Mouse (Mus musculus): ENCODE measurements at regions not wholly inside any gene's neighbourhood (a gene's known extent, or its start where the extent isn't known, plus 50 kb on each side); places are given as distances from the start of the nearest gene placed in this dataset.

- intact Hi-C loops (cut with DNase I): no loop called here
Observed at GRCm38 (mm10) chr14:102884539-102885239, 97.7 kb downstream of the Kctd12 start.

GRCm38 (mm10) chr14:102883344-102884122 lies 98.9 kb downstream of the Kctd12 start:
- peak in 1 of 2 experiments; percentile 60 for DNase-seq
- intact Hi-C loops (cut with DNase I): loop anchor here (2.0 kb wide), 2 partner anchors 75 to 97 kb away; no protein-coding TSS in a partner anchor

More at GRCm38 (mm10) chr14:102884539-102885239, 97.7 kb downstream of the Kctd12 start:
- no peak for DNase-seq

GRCm38 (mm10) chr14:102882281-102882680 lies 100.2 kb downstream of the Kctd12 start:
- intact Hi-C loops (cut with DNase I): loop anchor here (1.0 to 2.0 kb wide), 3 partner anchors 16 to 99 kb away; no protein-coding TSS in a partner anchor
- DNase-seq: no peak

- intact Hi-C loops (cut with DNase I): no loop called here
- no peak for DNase-seq
Observed at GRCm38 (mm10) chr14:102880658-102881083, 101.8 kb downstream of the Kctd12 start.

DNA sequence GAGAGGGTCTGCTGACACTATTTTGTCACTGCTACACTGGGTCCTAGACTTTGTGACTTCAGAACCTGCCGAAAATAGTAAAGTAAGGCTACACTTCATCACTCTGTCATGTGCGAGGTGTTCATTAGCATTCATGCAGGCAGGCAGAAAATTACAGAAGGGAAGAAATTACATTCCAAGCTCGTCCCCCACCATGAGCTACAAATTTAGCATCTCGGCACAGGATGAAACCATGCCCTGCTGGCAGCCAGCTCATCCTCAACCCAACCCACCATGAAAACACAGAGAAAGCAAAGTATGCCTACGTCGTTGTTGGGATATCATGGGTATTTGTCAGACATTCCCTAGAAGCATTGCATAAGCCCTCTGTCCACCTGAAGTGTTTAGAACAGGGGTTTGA lies 103.9 kb downstream of the Kctd12 start:
- no peak for DNase-seq
- intact Hi-C loops (cut with DNase I): no loop called here

DNA sequence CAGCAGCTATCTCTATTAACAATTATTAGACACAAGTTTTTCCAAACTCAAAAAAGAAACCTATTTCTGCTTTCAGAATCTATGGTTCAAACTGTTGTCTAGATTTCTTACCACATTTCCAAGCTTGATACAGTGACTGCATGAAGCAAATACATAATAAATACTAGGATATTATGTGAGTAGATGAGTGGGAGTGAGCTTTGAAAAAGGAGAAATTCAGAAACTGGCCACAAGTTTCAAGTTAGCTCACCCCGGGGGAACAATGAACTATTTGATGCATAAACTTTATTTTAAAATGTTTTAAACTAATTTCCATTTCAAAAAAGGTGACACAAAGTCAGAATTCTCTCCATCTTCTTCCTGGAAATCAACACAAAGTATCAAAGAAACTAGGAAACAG lies 114.3 kb downstream of the Kctd12 start:
- no peak for DNase-seq
- intact Hi-C loops (cut with DNase I): no loop called here

DNA sequence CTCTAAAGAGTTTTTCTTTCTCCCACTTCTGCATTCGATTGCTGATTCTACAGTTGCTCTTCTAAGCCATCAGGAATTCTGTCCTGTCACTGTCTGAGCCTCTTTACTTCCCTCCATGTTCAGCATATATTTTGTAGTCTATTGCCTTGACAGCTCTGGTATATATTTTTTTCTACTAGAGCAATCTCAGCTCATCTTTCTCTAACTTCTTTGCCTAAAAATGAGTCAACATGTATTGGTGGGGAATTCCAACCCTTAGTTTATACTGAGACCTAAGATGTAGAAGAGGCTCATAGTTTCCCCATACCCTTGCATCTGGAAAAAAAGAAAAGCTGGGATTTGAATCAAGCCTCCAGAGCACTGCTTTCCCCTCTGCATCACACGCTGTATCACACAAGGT lies 114.7 kb downstream of the Kctd12 start:
- intact Hi-C loops (cut with DNase I): no loop called here

DNA sequence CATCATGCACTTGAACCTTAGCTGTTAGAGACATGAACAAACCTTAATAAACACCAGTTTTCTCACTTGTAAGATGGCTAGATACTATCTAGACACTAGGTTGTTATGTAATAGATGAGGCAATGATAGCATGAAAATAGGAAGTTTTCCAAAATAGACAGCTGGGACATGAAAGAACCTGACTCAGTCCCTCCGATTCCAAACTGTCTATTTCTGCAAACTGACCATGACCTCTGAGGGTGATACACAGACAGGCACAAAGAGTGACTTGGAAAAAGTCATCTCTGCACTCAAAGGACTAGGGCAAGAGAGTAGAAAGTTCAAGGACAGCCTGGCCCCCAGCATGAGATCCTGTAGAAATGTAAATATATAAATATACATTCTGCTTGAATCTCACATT lies 115.9 kb downstream of the Kctd12 start:
- intact Hi-C loops (cut with DNase I): no loop called here
- no peak for DNase-seq

More for the DNA sequence above, 114.7 kb downstream of the Kctd12 start:
- no peak for DNase-seq

DNA sequence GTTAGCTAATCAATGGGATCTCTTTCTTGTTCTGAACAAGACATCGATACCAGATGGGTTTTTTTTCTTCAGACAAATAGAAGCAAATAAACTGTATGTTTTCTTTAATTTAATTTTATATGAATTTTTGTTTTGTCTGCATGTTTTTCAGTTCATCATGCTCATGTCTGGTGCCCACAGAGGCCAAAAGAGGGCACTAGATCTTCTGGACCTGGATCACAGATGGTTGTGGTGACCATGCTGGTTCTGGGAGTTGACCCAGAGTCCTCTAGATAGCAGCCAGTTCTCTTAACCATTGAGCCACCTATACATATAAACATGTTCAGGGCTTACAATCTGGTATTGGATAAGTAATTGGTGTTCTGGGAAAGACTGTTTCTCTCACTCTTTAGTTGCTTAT lies 120.7 kb downstream of the Kctd12 start:
- DNase-seq: no peak
- intact Hi-C loops (cut with DNase I): no loop called here

DNA sequence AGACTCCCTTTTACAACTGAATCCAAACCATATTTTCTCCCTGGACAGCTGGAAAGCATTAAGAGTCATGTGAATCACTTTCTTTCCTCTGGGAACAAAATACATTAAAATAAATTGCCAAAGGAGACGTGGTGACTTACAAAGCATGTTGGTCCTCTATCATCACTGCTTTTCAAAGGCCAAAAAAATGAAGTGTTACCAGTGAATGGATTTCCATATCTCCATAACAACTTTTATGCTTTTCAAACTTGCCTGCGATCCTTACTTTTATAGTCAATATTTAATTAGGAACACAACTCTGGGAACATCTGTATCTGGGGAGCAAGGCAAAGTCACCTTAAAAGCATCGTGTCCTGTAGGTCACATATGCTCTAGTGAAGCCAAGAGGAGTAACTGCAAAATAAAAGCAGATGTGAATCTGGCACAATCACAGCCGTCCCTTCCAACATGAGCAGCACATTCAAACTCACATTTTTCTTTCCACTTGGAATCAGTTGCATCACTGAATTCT lies 123.0 kb downstream of the Kctd12 start:
- intact Hi-C loops (cut with DNase I): no loop called here
- DNase-seq: no peak

GRCm38 (mm10) chr14:102855264-102855840 lies 127.1 kb downstream of the Kctd12 start:
- intact Hi-C loops (cut with DNase I): no loop called here
- DNase-seq: no peak

DNA sequence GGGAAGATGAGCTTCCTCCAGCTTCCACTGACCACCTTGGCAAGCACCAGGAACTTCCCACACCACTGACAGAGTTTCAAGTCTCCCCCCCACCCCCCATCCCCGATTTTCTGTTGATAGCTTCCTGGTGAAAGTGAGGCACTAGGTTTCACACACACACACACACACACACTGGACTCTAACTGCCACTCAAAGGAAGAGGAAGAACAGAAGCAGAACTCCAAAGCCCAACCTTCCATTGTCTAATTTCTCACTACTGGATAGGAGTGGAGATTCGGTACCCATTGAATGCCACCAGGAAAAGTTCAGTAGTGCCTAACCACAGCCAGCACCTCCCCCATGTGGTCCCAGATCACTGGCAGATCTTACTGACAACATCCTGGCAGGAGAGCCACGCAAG lies 138.7 kb downstream of the Kctd12 start:
- intact Hi-C loops (cut with DNase I): no loop called here
- DNase-seq: no peak

- DNase-seq: no peak
- intact Hi-C loops (cut with DNase I): no loop called here
Observed at GRCm38 (mm10) chr14:102837602-102838001, 144.8 kb downstream of the Kctd12 start.

- DNase-seq: no peak
- intact Hi-C loops (cut with DNase I): no loop called here
Observed at GRCm38 (mm10) chr14:102835118-102835769, 147.2 kb downstream of the Kctd12 start.

DNA sequence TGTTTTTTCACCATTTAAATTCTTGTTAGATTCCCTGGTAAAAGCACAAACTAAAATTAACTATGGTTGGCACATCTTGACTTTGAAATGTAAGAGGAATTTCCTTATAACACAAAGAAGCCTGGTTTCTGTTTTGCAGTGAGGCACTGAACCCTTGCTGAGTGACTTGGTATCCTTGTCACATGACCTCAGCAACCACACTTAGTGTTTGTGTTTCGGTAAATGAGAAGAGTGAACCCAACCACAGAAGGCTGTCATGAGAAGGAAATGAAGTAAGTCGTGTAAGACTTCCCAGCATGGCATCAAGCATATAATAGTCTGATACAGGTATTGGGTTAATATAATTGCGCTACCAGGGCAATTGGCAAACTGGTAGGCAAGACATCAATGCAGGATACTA lies 154.0 kb downstream of the Kctd12 start:
- no peak for DNase-seq
- intact Hi-C loops (cut with DNase I): no loop called here

- intact Hi-C loops (cut with DNase I): no loop called here
- DNase-seq: no peak
Observed at GRCm38 (mm10) chr14:102827756-102828384, 154.6 kb downstream of the Kctd12 start.

DNA sequence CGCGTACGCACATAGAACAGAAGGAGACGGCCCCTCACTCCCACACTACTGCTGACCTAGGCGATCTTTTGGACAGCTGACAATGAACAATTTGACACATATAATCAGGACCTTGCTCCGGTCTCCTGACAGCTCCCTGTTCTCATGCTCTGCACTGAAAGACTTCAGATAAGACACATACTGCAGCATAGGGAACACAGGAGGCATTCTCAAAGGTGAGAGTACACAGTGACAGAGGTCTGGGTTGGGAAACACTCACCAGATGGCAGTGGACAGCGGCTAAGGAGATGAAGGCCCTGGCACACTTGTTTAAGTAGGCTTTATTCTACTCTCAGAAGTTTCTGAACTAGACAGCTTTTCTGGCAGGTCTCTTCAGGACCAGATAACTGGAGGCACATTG lies 156.9 kb downstream of the Kctd12 start:
- no peak for DNase-seq
- intact Hi-C loops (cut with DNase I): no loop called here

GRCm38 (mm10) chr14:102820663-102821062 lies 161.8 kb downstream of the Kctd12 start:
- intact Hi-C loops (cut with DNase I): no loop called here
- DNase-seq: no peak

DNA sequence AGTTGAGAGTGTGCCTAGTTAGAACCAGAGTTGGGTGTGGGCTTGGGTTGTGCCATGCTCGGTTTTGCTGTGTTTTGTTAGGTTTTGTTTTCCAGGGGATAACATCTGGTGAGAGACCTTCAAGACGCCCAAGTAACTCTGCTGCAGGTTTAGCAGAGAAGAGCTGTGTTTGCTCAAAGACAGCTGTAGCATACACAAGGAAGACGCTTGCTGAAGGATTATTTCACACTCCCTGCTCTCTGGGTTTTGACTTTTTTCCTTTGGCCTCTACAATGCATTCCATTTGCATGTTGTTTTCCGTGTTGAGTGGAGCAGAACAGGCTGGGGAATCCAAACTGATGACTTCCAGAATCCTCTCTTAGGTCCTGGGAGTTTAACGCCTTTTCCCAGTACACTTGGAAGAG lies 170.8 kb downstream of the Kctd12 start:
- no peak for DNase-seq
- intact Hi-C loops (cut with DNase I): loop anchor here (2.0 kb wide), 1 partner anchor 171 kb away; the partner anchor contains the start of gene Kctd12

- intact Hi-C loops (cut with DNase I): loop anchor here (2.0 kb wide), 1 partner anchor 172 kb away; the partner anchor contains the start of gene Kctd12
- no peak for DNase-seq
Observed at GRCm38 (mm10) chr14:102811022-102811421, 171.4 kb downstream of the Kctd12 start.

Measured in heart, postnatal 36 days (tissue).